ENCODE assay signal across 8 mouse cellular contexts in genomic region chr13:21326191-21326590, GRCm38 (mm10). TPM values are rescaled to one million over a fixed set of nuclear protein-coding genes. Genes with fewer than 3 reads are reported as not detected.
A peak's percentile ranks its signal among the peaks of the same experiment; 100 is the strongest.
DNase-seq lines count a peak whose midpoint lies in the region; ATAC-seq lines count a peak whose summit lies in the region.

No protein-coding gene starts in this region.

- peak overlapping the region; percentile 39 for H3K4me3 ChIP-seq in forebrain, embryonic 15.5 days
- H3K4me3 ChIP-seq in midbrain, embryonic 15.5 days: peak overlapping the region; percentile 38

- H3K27me3 ChIP-seq in forebrain, embryonic 15.5 days: no peaks in the 10 kb centered on the region; the same call in 1 of the 2 replicates
- H3K27me3 ChIP-seq in midbrain, embryonic 15.5 days (replicated peaks): peaks cover 5% of the 10 kb centered on the region; the same call in 1 of the 2 replicates

- no peak overlapping the region for H3K27ac ChIP-seq in forebrain, embryonic 15.5 days (replicated peaks)
- H3K27ac ChIP-seq in midbrain, embryonic 15.5 days: no peak overlapping the region

- no peaks in the 10 kb centered on the region for H3K9me3 ChIP-seq in forebrain, embryonic 15.5 days
- no peaks in the 10 kb centered on the region for H3K9me3 ChIP-seq in midbrain, embryonic 15.5 days

- 0 out of 2 replicates have a peak, but pooled peaks have one; percentile 16 for ATAC-seq in forebrain, embryonic 15.5 days (replicated peaks)
- 0 out of 2 replicates have a peak, but pooled peaks have one; percentile 24 for ATAC-seq in midbrain, embryonic 15.5 days (replicated peaks)

- peak; percentile 15 to 44 for DNase-seq in cerebellum, postnatal 10 days
- no peak for DNase-seq in cerebellum, postnatal 36 days
- peak; percentile 30 for DNase-seq in MN1 (ENCODE audit: low spot score)
- DNase-seq in kidney, postnatal 14 days: peak; percentile 10
- DNase-seq in gastrocnemius, postnatal 14 days: no peak
- DNase-seq in left cerebral cortex, postnatal 36 days (ENCODE audit: low spot score in 2 of 2): no peak

- no peak overlapping the region for H3K9ac ChIP-seq in forebrain, embryonic 15.5 days (replicated peaks)
- no peak overlapping the region for H3K9ac ChIP-seq in midbrain, embryonic 15.5 days

- peaks cover 13% of the 10 kb centered on the region for H3K4me1 ChIP-seq in forebrain, embryonic 15.5 days
- peaks cover 6% of the 10 kb centered on the region for H3K4me1 ChIP-seq in midbrain, embryonic 15.5 days

- intact Hi-C loops in gastrocnemius, postnatal 14 days (cut with DNase I; ENCODE audit: low total_unique reads): no loop called here
- intact Hi-C loops in left cerebral cortex, postnatal 36 days (cut with DNase I): loop anchor here (1.0 to 5.0 kb wide), 3 partner anchors 52 to 154 kb away; no protein-coding TSS in a partner anchor

- WGBS in forebrain, embryonic 15.5 days: 9% methylated on average over 4 of the region's 4 CpGs
- 5% methylated on average over 4 of the region's 4 CpGs for WGBS in midbrain, embryonic 15.5 days

- H3K4me2 ChIP-seq in forebrain, embryonic 15.5 days (replicated peaks): peak overlapping the region; percentile 44
- peak overlapping the region; percentile 58 for H3K4me2 ChIP-seq in midbrain, embryonic 15.5 days

- no peaks in the 10 kb centered on the region for H3K36me3 ChIP-seq in forebrain, embryonic 15.5 days
- H3K36me3 ChIP-seq in midbrain, embryonic 15.5 days (replicated peaks): no peaks in the 10 kb centered on the region

RNA-seq across cellular contexts. Expression of gene Gpx6, which starts 14.3 kb away (rescaled TPM):
- polyA plus RNA-seq in forebrain, embryonic 15.5 days (2015; fragmentation: Nextera tagmentation; extraction: Ambion mirVana): not detected in 2 replicates
- not detected in 2 replicates for polyA plus RNA-seq in midbrain, embryonic 15.5 days (2015; fragmentation: Nextera tagmentation; extraction: Ambion mirVana)
- total RNA-seq in gastrocnemius, postnatal 14 days (2021): not detected
- total RNA-seq in left cerebral cortex, postnatal 36 days (2021): not detected

RNA-seq across cellular contexts. Expression of gene Olfr1367, which starts 20.5 kb away (rescaled TPM):
- polyA plus RNA-seq in forebrain, embryonic 15.5 days (2015; fragmentation: Nextera tagmentation; extraction: Ambion mirVana): not detected in 2 replicates
- not detected in 2 replicates for polyA plus RNA-seq in midbrain, embryonic 15.5 days (2015; fragmentation: Nextera tagmentation; extraction: Ambion mirVana)
- total RNA-seq in gastrocnemius, postnatal 14 days (2021): not detected
- total RNA-seq in left cerebral cortex, postnatal 36 days (2021): not detected

RNA-seq across cellular contexts. Expression of gene Gpx5, which starts 33.7 kb away (rescaled TPM):
- polyA plus RNA-seq in forebrain, embryonic 15.5 days (2015; fragmentation: Nextera tagmentation; extraction: Ambion mirVana): not detected in 2 replicates
- not detected in 2 replicates for polyA plus RNA-seq in midbrain, embryonic 15.5 days (2015; fragmentation: Nextera tagmentation; extraction: Ambion mirVana)
- total RNA-seq in gastrocnemius, postnatal 14 days (2021): not detected
- not detected for total RNA-seq in left cerebral cortex, postnatal 36 days (2021)

RNA-seq across cellular contexts. Expression of gene Zscan12, which starts 36.4 kb away (rescaled TPM):
- 16.4 and 16.7 TPM in 2 replicates for polyA plus RNA-seq in forebrain, embryonic 15.5 days (2015; fragmentation: Nextera tagmentation; extraction: Ambion mirVana)
- polyA plus RNA-seq in midbrain, embryonic 15.5 days (2015; fragmentation: Nextera tagmentation; extraction: Ambion mirVana): 12.2 and 13.0 TPM in 2 replicates
- total RNA-seq in gastrocnemius, postnatal 14 days (2021): 1 to 10 TPM; 5.5 to 5.9 TPM
- total RNA-seq in left cerebral cortex, postnatal 36 days (2021): 1 to 10 TPM; 7.1 to 9.4 TPM

Comparison
In these comparisons a context has a peak if more than half of its experiments do, and no peak if none do; other contexts are left out.
1. DNase-seq: peak in cerebellum, postnatal 10 days (2 of 2), MN1 (single experiment) and kidney, postnatal 14 days (single experiment); none in cerebellum, postnatal 36 days (0 of 2), gastrocnemius, postnatal 14 days (single experiment) and left cerebral cortex, postnatal 36 days (0 of 2).